Mouse (Mus musculus) heart, adult 2 months (tissue): ENCODE measurements at regions not wholly inside any gene's neighbourhood (a gene's known extent, or its start where the extent isn't known, plus 50 kb on each side); places are given as distances from the start of the nearest gene placed in this dataset.

Source experiments
- CTCF ChIP-seq: fragments of 200-600 bp; IDR thresholded peaks from 2 replicates; pipeline ENCODE4 v1.8.1; 2022; ENCODE audit warnings: antibody characterized with exemption, mild to moderate bottlenecking, moderate library complexity
- EP300 ChIP-seq: fragments of 200-500 bp; IDR thresholded peaks from 2 replicates; pipeline ENCODE4 v1.6.1; 2011; ENCODE audit warnings: low read depth, low read length, control low read depth; ENCODE audit not compliant: insufficient read depth

DNA sequence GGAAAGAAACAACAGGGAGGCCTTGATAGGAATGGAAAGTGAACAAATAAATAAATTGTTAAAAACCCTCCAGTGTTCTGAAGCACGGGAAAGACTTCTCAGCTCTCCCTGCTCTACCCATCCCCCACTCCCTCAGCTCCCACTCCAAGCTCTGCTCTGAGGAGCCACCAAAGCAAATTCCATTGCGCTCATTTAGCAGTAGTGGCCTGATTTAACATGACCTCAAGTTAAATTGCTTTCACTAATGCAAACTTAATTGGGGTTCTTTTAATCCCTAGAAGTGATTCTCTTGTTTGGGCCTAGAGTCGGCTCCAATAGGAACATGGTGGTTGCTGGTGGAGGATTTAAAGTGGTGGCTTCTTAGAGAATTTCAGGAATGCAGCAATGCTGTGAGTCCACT is 161.4 kb downstream of the Fam84b start:
- TF ChIP-seq CTCF (no peak), EP300 (no peak)
